Mouse (Mus musculus) MEL (cell line): ENCODE data around the gene Rnf207. TPM values are rescaled to one million over a fixed set of nuclear protein-coding genes. Genes with fewer than 3 reads are reported as not detected.

Experiments
- DNase-seq: peaks from one replicate; pipeline ENCODE4 v3.0.0; 2011; ENCODE audit warnings: low read depth, low spot score
- H3K27ac ChIP-seq: 2 replicates; pipeline ENCODE4 v1.5.1; 2012; ENCODE audit warnings: low read depth, mild to moderate bottlenecking, control low read depth, low read length, moderate library complexity; ENCODE audit not compliant: control insufficient read depth
- H3K27me3 ChIP-seq, 2 experiments: fragments of 150-350 bp in 1 of 2; sonication (generic) in 1 of 2; 2 replicates each; pipeline ENCODE4 v1.6.1; 2012; ENCODE audit warnings: low read length in 2 of 2, mild to moderate bottlenecking in 2 of 2, improper control_type of control experiment in 1 of 2, moderate library complexity in 1 of 2; ENCODE audit not compliant: insufficient read depth in 2 of 2, control insufficient read depth in 1 of 2
- H3K36me3 ChIP-seq, 2 experiments: 2 replicates each; pipeline ENCODE4 v1.6.1; 2012 to 2014; ENCODE audit warnings: low read length in 2 of 2, improper control_type of control experiment in 1 of 2, inconsistent platforms in 1 of 2, mild to moderate bottlenecking in 1 of 2; ENCODE audit not compliant: insufficient read depth in 2 of 2, control insufficient read depth in 1 of 2
- H3K4me1 ChIP-seq, 2 experiments: fragments of 150-350 bp in 1 of 2; sonication (generic) in 1 of 2; 2 replicates each; pipeline ENCODE4 v1.6.1; 2012; ENCODE audit warnings: low read length in 2 of 2, improper control_type of control experiment in 1 of 2, mild to moderate bottlenecking in 1 of 2; ENCODE audit not compliant: insufficient read depth in 2 of 2, control insufficient read depth in 1 of 2
- H3K4me3 ChIP-seq, 2 experiments: fragments of 150-350 bp in 1 of 2; sonication (generic) in 1 of 2; 2 replicates each; pipeline ENCODE4 v1.5.1; 2012; ENCODE audit warnings: low read depth in 2 of 2, low read length in 2 of 2, mild to moderate bottlenecking in 2 of 2, moderate library complexity in 2 of 2, control low read depth in 1 of 2, improper control_type of control experiment in 1 of 2; ENCODE audit not compliant: control insufficient read depth in 1 of 2, insufficient read depth in 1 of 2
- H3K79me2 ChIP-seq: 2 replicates; pipeline ENCODE4 v1.6.1; 2012; ENCODE audit warnings: mild to moderate bottlenecking, low read length, moderate library complexity; ENCODE audit not compliant: control insufficient read depth, poor library complexity, insufficient read depth
- H3K9ac ChIP-seq: 2 replicates; pipeline ENCODE4 v1.6.1; 2012; ENCODE audit warnings: low read depth, mild to moderate bottlenecking, control low read depth, low read length, moderate library complexity; ENCODE audit not compliant: control insufficient read depth, poor library complexity, severe bottlenecking
- H3K9me3 ChIP-seq: fragments of 150-350 bp; sonication (generic); replicated peaks from 2 replicates; pipeline ENCODE4 v1.6.1; 2012; ENCODE audit warnings: mild to moderate bottlenecking, low read length, improper control_type of control experiment, moderate library complexity; ENCODE audit not compliant: insufficient read depth
- CHD2 ChIP-seq: IDR thresholded peaks from 2 replicates; pipeline ENCODE4 v1.6.1; 2011; ENCODE audit warnings: low read length, improper control_type of control experiment
- EP300 ChIP-seq, 2 experiments: IDR thresholded peaks; 2 replicates each; pipeline ENCODE4 v1.6.1; 2011; ENCODE audit warnings: improper control_type of control experiment in 2 of 2, low read length in 2 of 2, low read depth in 1 of 2, mild to moderate bottlenecking in 1 of 2
- HCFC1 ChIP-seq: IDR thresholded peaks from 2 replicates; pipeline ENCODE4 v1.6.1; 2012; ENCODE audit warnings: low read depth, mild to moderate bottlenecking, inconsistent platforms, low read length, improper control_type of control experiment, moderate library complexity
- JUND ChIP-seq: IDR thresholded peaks from 2 replicates; pipeline ENCODE4 v1.6.1; 2011; ENCODE audit warnings: low read depth, mild to moderate bottlenecking, improper control_type of control experiment, low read length
- MAFK ChIP-seq: IDR thresholded peaks from 2 replicates; pipeline ENCODE4 v1.6.1; 2011; ENCODE audit warnings: low read depth, mild to moderate bottlenecking, low read length, improper control_type of control experiment, borderline replicate concordance
- MEF2A ChIP-seq: IDR thresholded peaks from 2 replicates; pipeline ENCODE4 v1.6.1; 2014; ENCODE audit warnings: low read depth, mild to moderate bottlenecking, inconsistent platforms, low read length, improper control_type of control experiment; ENCODE audit not compliant: poor library complexity, insufficient replicate concordance, severe bottlenecking; ENCODE audit errors: extremely low read depth
- NRF1 ChIP-seq: IDR thresholded peaks from 2 replicates; pipeline ENCODE4 v1.6.1; 2014; ENCODE audit warnings: low read depth, mild to moderate bottlenecking, inconsistent platforms, low read length, improper control_type of control experiment, moderate library complexity; ENCODE audit not compliant: poor library complexity, insufficient read depth, severe bottlenecking
- POLR2A ChIP-seq, 2 experiments: IDR thresholded peaks; 2 replicates each; pipeline ENCODE4 v1.6.1; 2011 to 2012; ENCODE audit warnings: low read length in 2 of 2, mild to moderate bottlenecking in 2 of 2, control low read depth in 1 of 2, improper control_type of control experiment in 1 of 2, low read depth in 1 of 2, moderate library complexity in 1 of 2; ENCODE audit not compliant: control insufficient read depth in 1 of 2, insufficient read depth in 1 of 2, poor library complexity in 1 of 2
- RAD21 ChIP-seq: IDR thresholded peaks from 2 replicates; pipeline ENCODE4 v1.6.1; 2011; ENCODE audit warnings: mild to moderate bottlenecking, low read depth, low read length, improper control_type of control experiment
- SIN3A ChIP-seq: IDR thresholded peaks from 2 replicates; pipeline ENCODE4 v1.6.1; 2012; ENCODE audit warnings: low read length, improper control_type of control experiment, inconsistent platforms
- UBTF ChIP-seq: IDR thresholded peaks from 2 replicates; pipeline ENCODE4 v1.6.1; 2012; ENCODE audit warnings: low read depth, mild to moderate bottlenecking, inconsistent platforms, low read length, improper control_type of control experiment, moderate library complexity, borderline replicate concordance; ENCODE audit not compliant: insufficient read depth
- USF1 ChIP-seq: IDR thresholded peaks from 2 replicates; pipeline ENCODE4 v1.6.1; 2014; ENCODE audit warnings: low read depth, mild to moderate bottlenecking, inconsistent platforms, low read length, improper control_type of control experiment, moderate library complexity
- USF2 ChIP-seq, 2 experiments: IDR thresholded peaks; 2 replicates each; pipeline ENCODE4 v1.6.1; 2011 to 2012; ENCODE audit warnings: improper control_type of control experiment in 2 of 2, low read length in 2 of 2, borderline replicate concordance in 1 of 2, inconsistent platforms in 1 of 2, low read depth in 1 of 2, mild to moderate bottlenecking in 1 of 2; ENCODE audit not compliant: insufficient read depth in 1 of 2
- ZC3H11A ChIP-seq: IDR thresholded peaks from 2 replicates; pipeline ENCODE4 v1.6.1; 2012; ENCODE audit warnings: low read depth, mild to moderate bottlenecking, inconsistent platforms, low read length, improper control_type of control experiment
- ZNF384 ChIP-seq: IDR thresholded peaks from 2 replicates; pipeline ENCODE4 v1.6.1; 2012; ENCODE audit warnings: low read depth, mild to moderate bottlenecking, inconsistent platforms, low read length, improper control_type of control experiment
- polyA plus RNA-seq, 2 experiments: library from polyadenylated mRNA; stranded (reverse) in 1 of 2; unstranded in 1 of 2; fragments of >175 nt in 1 of 2; fragments of >200 nt in 1 of 2; gene quantifications; 2 replicates each; pipeline versions ENCODE4 v1.2.1 to v1.2.4; 2012; ENCODE audit warnings: low replicate concordance in 2 of 2, low read depth in 1 of 2; ENCODE audit not compliant: insufficient read length in 2 of 2, insufficient read depth in 1 of 2, missing spikeins in 1 of 2
- total RNA-seq: library from RNA; depleted of rRNA; stranded (reverse); fragments of 300-350 nt; gene quantifications from 2 replicates; pipeline ENCODE4 v1.2.3, GENCODE M21; 2012

Gene Rnf207
- total and polyA plus RNA-seq, 3 experiments: 0.36 TPM; not detected in 2

- Histone ChIP-seq H3K9ac (no peak overlapping the region), H3K4me1 (no peaks in the 10 kb centered on the region), H3K27ac (no peak overlapping the region), H3K9me3 (no peaks in the 10 kb centered on the region), H3K36me3 (no peaks in the 10 kb centered on the region), H3K4me3 (no peak overlapping the region), H3K27me3 (no peaks in the 10 kb centered on the region)
- no peak for DNase-seq
- TF ChIP-seq HCFC1 (no peak), NRF1 (no peak), UBTF (no peak), JUND (no peak)
- TF ChIP-seq, all 39 proteins: peak for 0
- no peaks in the 10 kb centered on the region for H3K79me2 ChIP-seq
Observed at GRCm38 (mm10) chr4:152264177-152264530, 54.6 kb downstream of the Rnf207 start.

GRCm38 (mm10) chr4:152263512-152264176, 55.1 kb downstream of the Rnf207 start:
- Histone ChIP-seq H3K9me3 (no peaks in the 10 kb centered on the region), H3K36me3 (no peaks in the 10 kb centered on the region), H3K27me3 (no peaks in the 10 kb centered on the region), H3K4me3 (no peak overlapping the region), H3K79me2 (no peaks in the 10 kb centered on the region), H3K27ac (no peak overlapping the region), H3K4me1 (no peaks in the 10 kb centered on the region), H3K9ac (no peak overlapping the region)
- TF ChIP-seq HCFC1 (no peak), SIN3A (no peak), POLR2A (IDR thresholded peaks at IDR 0.05; ENCODE audit: control insufficient read depth in 1 of 2, insufficient read depth in 1 of 2, low read depth in 1 of 2, low read length in 2 of 2, poor library complexity in 1 of 2) (no peak), MEF2A (no peak), CHD2 (no peak)
- DNase-seq: no peak

GRCm38 (mm10) chr4:152263089-152263488, 55.7 kb downstream of the Rnf207 start:
- Histone ChIP-seq H3K36me3 (no peaks in the 10 kb centered on the region), H3K9me3 (no peaks in the 10 kb centered on the region), H3K4me1 (no peaks in the 10 kb centered on the region), H3K79me2 (no peaks in the 10 kb centered on the region), H3K9ac (no peak overlapping the region), H3K4me3 (no peak overlapping the region), H3K27me3 (no peaks in the 10 kb centered on the region), H3K27ac (no peak overlapping the region)
- peak; percentile 23 for DNase-seq
- TF ChIP-seq CHD2 (no peak), RAD21 (no peak), HCFC1 (no peak), MAFK (no peak), USF2 (IDR thresholded peaks at IDR 0.05; ENCODE audit: borderline replicate concordance in 1 of 2, insufficient read depth in 1 of 2, low read depth in 1 of 2, low read length in 2 of 2) (no peak), EP300 (IDR thresholded peaks at IDR 0.05; ENCODE audit: low read depth in 1 of 2, low read length in 2 of 2) (no peak), USF1 (no peak), ZC3H11A (no peak), ZNF384 (no peak)
